Mouse (Mus musculus) heart, postnatal 0 days (tissue): Measurements from ENCODE around the gene Slc35c1.

Source experiments
- CTCF ChIP-seq: IDR thresholded peaks from 2 replicates; pipeline ENCODE4 v1.5.1; 2016; ENCODE audit warnings: antibody characterized with exemption, control low read depth, low read depth
- EP300 ChIP-seq: IDR thresholded peaks from 2 replicates; pipeline ENCODE4 v1.6.1; 2016; ENCODE audit warnings: antibody characterized with exemption, low read depth

DNA sequence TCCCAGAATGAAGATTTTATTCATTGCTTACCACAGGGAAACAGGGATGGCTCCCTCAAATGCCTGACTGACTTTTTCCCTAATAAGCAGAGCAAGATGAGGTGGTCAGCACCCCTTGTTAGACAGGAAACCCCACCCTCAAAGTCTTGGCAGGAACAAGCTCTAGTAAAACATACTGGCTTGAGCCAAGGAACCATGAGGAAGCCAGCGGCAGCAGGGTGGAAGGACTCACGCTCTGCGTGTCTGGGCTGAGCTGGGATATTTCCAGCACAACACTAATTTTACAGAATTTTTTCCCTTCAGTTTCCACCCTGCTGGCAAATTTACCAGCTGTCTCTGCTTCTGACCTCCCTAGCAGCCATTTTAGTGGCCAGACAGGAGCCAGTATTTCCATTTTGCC lies 33.9 kb downstream of the Slc35c1 start:
- no peak for TF ChIP-seq CTCF
- 0 out of 2 replicates have a peak, but pooled peaks have one; percentile 31 for TF ChIP-seq EP300
